Mouse (Mus musculus) heart, embryonic 14.5 days (tissue): ENCODE data around the gene Mre11a. TPM values are rescaled to one million over a fixed set of nuclear protein-coding genes. Genes with fewer than 3 reads are reported as not detected.
A peak's percentile ranks its signal among the peaks of the same experiment; 100 is the strongest.

Source experiments
- ATAC-seq: fragments of 200-750 bp; cut with Nextera tagmentation; 2 replicates; pipeline ENCODE4 v1.8.0; 2017; ENCODE audit warnings: low read depth, moderate TSS enrichment; ENCODE audit not compliant: insufficient number of reproducible peaks, insufficient read depth, low FRiP score
- H3K27ac ChIP-seq, 2 experiments: fragments of 200-500 bp in 1 of 2; fragments of 300-500 bp in 1 of 2; sonication (generic) in 1 of 2; replicated peaks in 1 of 2; 2 replicates each; pipeline ENCODE4 v1.5.1; 2012 to 2014; ENCODE audit warnings: low read depth in 2 of 2, low read length in 2 of 2, control low read depth in 1 of 2, mild to moderate bottlenecking in 1 of 2, mixed read lengths in 1 of 2; ENCODE audit not compliant: control insufficient read depth in 1 of 2, insufficient read depth in 1 of 2
- H3K27me3 ChIP-seq: fragments of 300-500 bp; sonication (generic); 2 replicates; pipeline ENCODE4 v1.6.1; 2014; ENCODE audit warnings: mild to moderate bottlenecking, low read length, control low read depth; ENCODE audit not compliant: control insufficient read depth, insufficient read depth
- H3K36me3 ChIP-seq: fragments of 300-500 bp; sonication (generic); 2 replicates; pipeline ENCODE4 v1.6.1; 2014; ENCODE audit warnings: mild to moderate bottlenecking, control low read depth, low read length, mixed read lengths; ENCODE audit not compliant: control insufficient read depth, insufficient read depth
- H3K4me1 ChIP-seq, 2 experiments: fragments of 200-500 bp in 1 of 2; fragments of 300-500 bp in 1 of 2; sonication (generic) in 1 of 2; 2 replicates each; pipeline ENCODE4 v1.6.1; 2012 to 2014; ENCODE audit warnings: low read length in 2 of 2, control low read depth in 1 of 2, mixed read lengths in 1 of 2; ENCODE audit not compliant: control insufficient read depth in 2 of 2, insufficient read depth in 2 of 2
- H3K4me2 ChIP-seq: fragments of 300-500 bp; sonication (generic); 2 replicates; pipeline ENCODE4 v1.6.1; 2014; ENCODE audit warnings: mild to moderate bottlenecking, low read length
- H3K4me3 ChIP-seq, 2 experiments: fragments of 200-500 bp in 1 of 2; fragments of 300-500 bp in 1 of 2; sonication (generic) in 1 of 2; 2 replicates each; pipeline ENCODE4 v1.5.1; 2012 to 2014; ENCODE audit warnings: low read length in 2 of 2, mild to moderate bottlenecking in 2 of 2, control low read depth in 1 of 2, low read depth in 1 of 2, moderate library complexity in 1 of 2; ENCODE audit not compliant: control insufficient read depth in 1 of 2, insufficient read depth in 1 of 2
- H3K9ac ChIP-seq: fragments of 300-500 bp; sonication (generic); 2 replicates; pipeline ENCODE4 v1.6.1; 2014; ENCODE audit warnings: mild to moderate bottlenecking, low read length
- H3K9me3 ChIP-seq: fragments of 300-500 bp; sonication (generic); 2 replicates; pipeline ENCODE4 v1.6.1; 2016; ENCODE audit warnings: low read length, control low read depth; ENCODE audit not compliant: control insufficient read depth
- WGBS: fragments of 180-500 bp; shearing (Covaris S2); extraction: QIAGEN DNeasy Blood & Tissue Kit; methylation state at CpG from one replicate; pipeline ENCODE4 v1.1.7; 2014; 5-methylcytosine and 5-hydroxymethylcytosine counted together
- polyA plus RNA-seq: library from polyadenylated mRNA; unstranded; fragments of >200 nt; fragmentation: Nextera tagmentation; extraction: Ambion mirVana; gene quantifications from 2 replicates; pipeline ENCODE4 v1.2.1, GENCODE M21; 2014

Mre11a gene
- polyA plus RNA-seq, 1 experiment from 2014 or later: 14.7 TPM

DNA sequence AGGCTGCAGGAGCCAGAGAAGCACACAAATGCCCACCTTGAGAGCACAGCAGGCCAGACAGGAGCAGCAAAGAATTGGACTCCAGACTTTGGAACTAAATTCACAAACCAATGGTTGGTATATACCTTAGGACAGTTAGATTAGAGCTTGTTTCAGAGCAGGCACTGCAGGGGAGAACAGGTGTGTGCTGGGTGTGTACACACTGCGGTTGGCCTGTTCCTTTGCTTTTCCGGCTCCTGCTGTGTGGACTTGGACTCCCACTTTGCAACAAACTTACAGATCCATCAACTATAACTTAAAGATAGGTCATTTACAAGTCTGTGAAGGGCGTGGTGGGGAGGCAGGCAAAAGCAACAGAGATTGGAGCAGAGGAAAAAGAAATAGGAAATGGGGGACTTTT lies 74.3 kb downstream of the Mre11a start:
- Histone ChIP-seq H3K27ac (no peak overlapping the region), H3K9me3 (no peaks in the 10 kb centered on the region), H3K4me2 (no peak overlapping the region), H3K36me3 (no peaks in the 10 kb centered on the region), H3K27me3 (peaks cover 62% of the 10 kb centered on the region), H3K4me1 (peaks cover 0 to 2% of the 10 kb centered on the region in 2 experiments; a peak in 2 of 4 replicates), H3K4me3 (no peak overlapping the region), H3K9ac (no peak overlapping the region)
- WGBS: 70% methylated on average over 3 of the region's 3 CpGs
- no peak for ATAC-seq

DNA sequence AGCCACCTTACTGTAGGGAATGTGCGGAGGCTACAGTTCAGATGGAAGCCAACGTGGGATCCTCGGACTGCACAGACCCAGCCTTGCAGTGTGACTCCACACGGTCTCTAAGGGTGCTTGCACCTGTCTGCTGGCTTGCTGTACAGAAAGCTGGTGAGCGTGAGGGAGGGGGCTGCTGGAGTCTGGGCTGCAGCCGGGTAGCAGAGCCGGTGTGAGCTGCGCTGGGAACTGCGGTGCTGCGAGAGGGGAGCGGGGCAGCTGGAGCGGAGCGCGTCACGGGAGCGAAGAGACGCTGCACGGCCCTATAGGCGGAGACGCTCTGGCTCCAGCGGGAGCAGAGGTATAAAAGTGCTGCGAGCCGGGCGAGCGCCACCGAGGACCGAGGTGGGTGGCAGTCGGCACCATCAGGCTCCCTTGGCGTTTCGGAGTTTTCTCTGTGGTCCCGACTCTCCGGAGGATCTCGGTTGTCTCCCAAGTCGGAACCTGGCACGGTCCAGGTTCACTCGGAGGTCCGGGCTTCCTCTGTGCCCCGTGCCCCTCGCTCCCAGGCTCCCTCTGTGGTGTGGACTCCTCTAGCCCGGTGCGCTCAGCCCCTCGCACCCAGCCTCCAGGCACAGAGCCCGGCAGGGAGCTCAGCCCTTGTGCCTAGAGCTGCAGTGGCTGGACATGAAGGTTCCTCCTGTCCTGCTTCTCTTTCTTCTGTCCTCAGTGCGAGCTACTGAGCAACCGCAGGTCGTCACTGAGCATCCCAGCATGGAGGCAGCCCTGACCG lies 75.6 kb downstream of the Mre11a start, which contains the start of gene Gpr83:
Gene Gpr83, plus strand, starts transcription at position 343 of the 772 bp plus-strand sequence.
- Histone ChIP-seq H3K36me3 (no peaks in the 10 kb centered on the region), H3K4me1 (peaks cover 0 to 2% of the 10 kb centered on the region in 2 experiments; a peak in 2 of 4 replicates), H3K27me3 (peaks cover 65% of the 10 kb centered on the region), H3K4me3 (peak within 1 kb of the TSS; percentile 46 to 52), H3K9ac (no peak within 1 kb of the TSS; the same call in 1 of the 2 replicates), H3K4me2 (peak within 1 kb of the TSS; percentile 87), H3K27ac (no peak within 1 kb of the TSS), H3K9me3 (no peaks in the 10 kb centered on the region)
- ATAC-seq: no peak; the same call in 1 of the 2 replicates
- 3% methylated on average over 47 of the region's 47 CpGs for WGBS

DNA sequence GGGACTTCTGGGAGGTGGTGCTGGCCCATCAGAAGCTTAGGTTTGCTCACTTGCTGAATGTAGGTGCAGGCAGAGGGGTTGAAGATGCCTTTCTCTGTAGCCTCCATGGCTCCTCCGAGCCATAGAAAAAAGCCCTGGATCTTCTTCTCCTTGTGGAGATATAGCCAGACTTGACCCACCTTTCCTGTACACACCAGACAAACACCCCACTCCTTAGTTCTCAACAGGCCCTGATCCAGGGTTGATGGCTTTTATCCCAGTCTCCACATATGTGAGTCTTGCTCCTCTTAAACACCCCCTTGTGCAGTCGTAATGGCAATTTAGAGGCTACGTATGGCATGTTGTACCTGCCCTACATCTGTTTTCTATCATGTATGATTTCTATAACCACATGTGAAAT lies 78.7 kb downstream of the Mre11a start:
- no peak overlapping the region for H3K9ac ChIP-seq
- H3K4me3 ChIP-seq: no peak overlapping the region
- H3K4me2 ChIP-seq: no peak overlapping the region
- WGBS: 85% methylated on average over 3 of the region's 3 CpGs
- peaks cover 0 to 2% of the 10 kb centered on the region in 2 experiments; a peak in 2 of 4 replicates for H3K4me1 ChIP-seq
- H3K27ac ChIP-seq: no peak overlapping the region
- H3K36me3 ChIP-seq: no peaks in the 10 kb centered on the region
- H3K27me3 ChIP-seq: peaks cover 59% of the 10 kb centered on the region
- no peak for ATAC-seq
- no peaks in the 10 kb centered on the region for H3K9me3 ChIP-seq

DNA sequence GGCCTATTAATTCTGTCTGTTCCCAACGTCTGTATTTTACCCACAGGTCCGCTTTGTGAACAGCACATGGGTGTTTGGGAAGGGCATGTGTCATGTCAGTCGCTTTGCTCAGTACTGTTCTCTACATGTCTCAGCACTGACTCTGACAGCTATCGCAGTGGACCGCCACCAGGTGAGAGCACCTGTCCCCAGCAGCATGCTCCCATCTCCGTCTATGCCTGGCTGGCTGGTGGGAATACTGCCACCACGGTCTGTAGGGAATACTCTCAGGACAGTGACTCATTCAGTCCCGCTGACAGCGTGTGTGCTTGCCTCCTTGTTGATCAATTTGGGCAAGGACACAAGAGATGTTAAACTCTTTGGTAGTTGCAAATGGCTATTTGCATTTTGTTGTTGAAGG lies 80.3 kb downstream of the Mre11a start:
- WGBS: 74% methylated on average over 9 of the region's 9 CpGs
- Histone ChIP-seq H3K4me3 (no peak overlapping the region), H3K27me3 (peaks cover 43% of the 10 kb centered on the region), H3K27ac (no peak overlapping the region), H3K9me3 (no peaks in the 10 kb centered on the region), H3K4me1 (peaks cover 0 to 2% of the 10 kb centered on the region in 2 experiments; a peak in 2 of 4 replicates), H3K36me3 (no peaks in the 10 kb centered on the region), H3K4me2 (no peak overlapping the region), H3K9ac (no peak overlapping the region)
- no peak for ATAC-seq

DNA sequence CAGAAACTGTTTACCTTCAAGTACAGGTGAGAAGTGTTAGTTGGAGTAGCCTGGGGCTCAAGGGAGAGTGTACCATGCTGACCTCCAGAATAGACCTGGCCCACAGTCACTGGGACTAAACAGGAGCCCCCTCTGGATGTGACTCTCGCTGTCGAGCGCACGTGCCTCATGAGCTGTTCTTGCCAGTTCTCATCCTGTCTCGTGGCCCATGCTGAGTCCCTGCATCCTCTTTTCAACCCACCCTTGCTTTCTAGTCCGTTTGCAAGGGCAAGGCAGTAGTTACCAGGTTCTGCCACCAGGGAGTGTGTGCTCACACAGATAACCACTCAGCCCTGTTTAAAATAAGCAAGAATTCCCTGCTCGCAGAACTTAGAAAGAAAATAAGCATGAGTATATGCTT lies 82.5 kb downstream of the Mre11a start:
- H3K4me3 ChIP-seq: no peak overlapping the region
- H3K9ac ChIP-seq: no peak overlapping the region
- no peak overlapping the region for H3K27ac ChIP-seq
- H3K4me2 ChIP-seq: no peak overlapping the region
- 33% methylated on average over 7 of the region's 7 CpGs for WGBS
- peaks cover 21% of the 10 kb centered on the region for H3K27me3 ChIP-seq
- H3K36me3 ChIP-seq: no peaks in the 10 kb centered on the region
- ATAC-seq: no peak
- no peaks in the 10 kb centered on the region for H3K9me3 ChIP-seq
- H3K4me1 ChIP-seq: peaks cover 0 to 2% of the 10 kb centered on the region in 2 experiments; a peak in 2 of 4 replicates

DNA sequence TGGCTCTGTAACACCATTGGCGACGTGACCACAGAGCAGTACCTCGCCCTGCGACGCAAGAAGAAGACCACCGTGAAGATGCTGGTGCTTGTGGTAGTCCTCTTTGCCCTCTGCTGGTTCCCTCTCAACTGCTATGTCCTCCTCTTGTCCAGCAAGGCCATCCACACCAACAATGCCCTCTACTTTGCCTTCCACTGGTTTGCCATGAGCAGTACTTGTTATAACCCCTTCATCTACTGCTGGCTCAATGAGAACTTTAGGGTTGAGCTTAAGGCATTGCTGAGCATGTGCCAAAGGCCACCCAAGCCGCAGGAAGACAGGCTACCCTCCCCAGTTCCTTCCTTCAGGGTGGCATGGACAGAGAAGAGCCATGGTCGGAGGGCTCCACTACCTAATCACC lies 83.9 kb downstream of the Mre11a start:
- H3K9me3 ChIP-seq: no peaks in the 10 kb centered on the region
- WGBS: 91% methylated on average over 8 of the region's 8 CpGs
- H3K4me1 ChIP-seq: peaks cover 0 to 4% of the 10 kb centered on the region in 2 experiments; a peak in 2 of 4 replicates

DNA sequence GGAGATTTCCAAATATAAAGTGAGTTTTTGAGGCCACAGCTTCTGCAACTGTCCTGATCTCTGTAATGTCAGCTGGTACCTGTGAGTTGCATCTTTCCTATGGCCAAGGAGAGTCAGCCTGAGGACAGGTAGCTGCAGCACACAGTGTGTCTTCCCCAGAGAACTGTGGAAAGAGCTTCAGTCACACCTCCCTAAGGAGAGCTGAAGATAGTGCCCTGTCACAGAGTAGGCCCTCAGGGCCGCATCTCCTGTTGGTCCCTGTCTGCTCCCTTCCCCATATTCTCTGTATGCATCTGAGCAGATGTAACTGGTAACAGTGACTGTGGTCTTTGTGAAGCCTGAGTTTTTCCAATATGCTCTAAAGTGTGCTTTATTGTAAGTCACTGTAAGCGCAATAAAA lies 85.9 kb downstream of the Mre11a start:
- no peaks in the 10 kb centered on the region for H3K9me3 ChIP-seq
- peaks cover 4% of the 10 kb centered on the region; the same call in 1 of the 2 replicates for H3K27me3 ChIP-seq
- ATAC-seq: no peak
- no peak overlapping the region for H3K4me3 ChIP-seq
- no peak overlapping the region for H3K9ac ChIP-seq
- no peaks in the 10 kb centered on the region for H3K36me3 ChIP-seq
- WGBS: 82% methylated on average over 2 of the region's 2 CpGs
- no peak overlapping the region for H3K27ac ChIP-seq
- H3K4me2 ChIP-seq: no peak overlapping the region
- H3K4me1 ChIP-seq: peaks cover 0 to 4% of the 10 kb centered on the region in 2 experiments; a peak in 2 of 4 replicates

More for the DNA sequence above, 83.9 kb downstream of the Mre11a start:
- H3K36me3 ChIP-seq: no peaks in the 10 kb centered on the region
- ATAC-seq: no peak
- H3K27ac ChIP-seq: no peak overlapping the region
- peaks cover 8% of the 10 kb centered on the region for H3K27me3 ChIP-seq
- no peak overlapping the region for H3K4me3 ChIP-seq
- no peak overlapping the region for H3K9ac ChIP-seq
- H3K4me2 ChIP-seq: no peak overlapping the region
